Comparison of ENCODE assay signal across 12 mouse cellular contexts in genomic region chr15:101144779-101145178, GRCm38 (mm10). TPM values are rescaled to one million over a fixed set of nuclear protein-coding genes. Genes with fewer than 3 reads are reported as not detected.
DNase-seq lines count a peak whose midpoint lies in the region; ATAC-seq and TF ChIP-seq lines count a peak whose summit lies in the region.
"Had no signal": no experiment of that assay in that cellular context is flagged by ENCODE, and none has a peak within 500 bp of the region (broad histone marks: within the 10 kb centered on the region; RNA-seq: fewer than 3 reads in every experiment).

No protein-coding gene starts in this region.

- H3K4me2 ChIP-seq in CH12.LX (ENCODE audit: insufficient read depth, low read depth, poor library complexity, severe bottlenecking): peak overlapping the region; percentile 42
- peak overlapping the region; percentile 30 for H3K4me2 ChIP-seq in liver, embryonic 14.5 days (ENCODE audit: low read depth)
- no peak overlapping the region for H3K4me2 ChIP-seq in midbrain, embryonic 13.5 days (replicated peaks)

- TF ChIP-seq CTCF in CH12.LX (conservative IDR thresholded peaks at IDR 0.05 in 1 of 2, IDR thresholded peaks at IDR 0.05 in 1 of 2; ENCODE audit: low read depth in 2 of 2, low read length in 2 of 2): no peak
- no peak for TF ChIP-seq CTCF in kidney, adult 2 months (conservative IDR thresholded peaks at IDR 0.05; ENCODE audit: insufficient read depth, insufficient read length, low read depth, low read length)
- TF ChIP-seq CTCF in liver, embryonic 14.5 days (IDR thresholded peaks at IDR 0.05; ENCODE audit: low read depth): no peak

- DNase-seq in heart, adult 11 months: peak; percentile 94
- no peak for DNase-seq in heart, postnatal 14 days
- DNase-seq in CH12.LX (ENCODE audit: extremely low read depth): peak; percentile 41
- peak; percentile 90 for DNase-seq in kidney, adult 2 months
- no peak for DNase-seq in liver, embryonic 14.5 days (ENCODE audit: low read depth in 3 of 3, low spot score in 3 of 3)
- no peak for DNase-seq in adrenal gland, postnatal 14 days
- no peak for DNase-seq in cerebellum, postnatal 25 days

- peaks cover 31 to 85% of the 10 kb centered on the region in 2 experiments for H3K4me1 ChIP-seq in CH12.LX (ENCODE audit: control insufficient read depth in 1 of 2, insufficient read depth in 2 of 2)
- peaks cover 33% of the 10 kb centered on the region for H3K4me1 ChIP-seq in kidney, adult 2 months (ENCODE audit: control insufficient read depth, insufficient read depth, low read length)
- H3K4me1 ChIP-seq in liver, embryonic 14.5 days (replicated peaks; ENCODE audit: control insufficient read depth in 2 of 2, insufficient read depth in 2 of 2, low read length in 1 of 2): peaks cover 12 to 33% of the 10 kb centered on the region in 2 experiments
- peaks cover 44% of the 10 kb centered on the region for H3K4me1 ChIP-seq in midbrain, embryonic 13.5 days (replicated peaks)

- dilution Hi-C loops in CH12.LX (cut with MboI; ENCODE audit: extremely low pct_ligation_motif_present, extremely low pct_unique_long_range_greater_than_20kb, low sequenced_read_pairs): no loop called here

- H3K9me3 ChIP-seq in CH12.LX (replicated peaks; ENCODE audit: low read length): no peaks in the 10 kb centered on the region
- no peaks in the 10 kb centered on the region for H3K9me3 ChIP-seq in liver, embryonic 14.5 days (ENCODE audit: control insufficient read depth, low read length)
- H3K9me3 ChIP-seq in midbrain, embryonic 13.5 days: no peaks in the 10 kb centered on the region
- H3K9me3 ChIP-seq: forebrain, embryonic 13.5 days had no signal

- TF ChIP-seq RAD21 in CH12.LX (IDR thresholded peaks at IDR 0.05; ENCODE audit: low read depth, low read length): no peak

- no peak; the same call in 1 of the 2 replicates for TF ChIP-seq POLR2A in CH12.LX (IDR thresholded peaks at IDR 0.05; ENCODE audit: low read depth, low read length)
- no peak for TF ChIP-seq POLR2A in kidney, adult 2 months (IDR thresholded peaks at IDR 0.05; ENCODE audit: low read depth, low read length)

- H3K27ac ChIP-seq in CH12.LX (ENCODE audit: insufficient read depth, low read depth): peak overlapping the region; percentile 17; the same call in 1 of the 2 replicates
- H3K27ac ChIP-seq in kidney, adult 2 months (ENCODE audit: insufficient read depth, low read depth, low read length): peak overlapping the region; percentile 95
- no peak overlapping the region for H3K27ac ChIP-seq in liver, embryonic 14.5 days
- no peak overlapping the region for H3K27ac ChIP-seq in midbrain, embryonic 13.5 days
- H3K27ac ChIP-seq: forebrain, embryonic 13.5 days had no signal

- peak overlapping the region; percentile 51 to 67 (median 56) for H3K4me3 ChIP-seq in CH12.LX (replicated peaks in 1 of 3; ENCODE audit: low read depth in 2 of 3, low read length in 2 of 3, poor library complexity in 1 of 3)
- peak overlapping the region; percentile 14; the same call in 1 of the 2 replicates for H3K4me3 ChIP-seq in kidney, adult 2 months (ENCODE audit: insufficient read depth, low read depth, low read length)
- no peak overlapping the region for H3K4me3 ChIP-seq in liver, embryonic 14.5 days (ENCODE audit: insufficient read depth in 1 of 2, low read depth in 2 of 2, low read length in 2 of 2)
- no peak overlapping the region for H3K4me3 ChIP-seq in midbrain, embryonic 13.5 days (replicated peaks)
- H3K4me3 ChIP-seq: myocyte had no signal

- intact Hi-C loops in heart, postnatal 14 days (cut with DNase I): loop anchor here (2.0 kb wide), 1 partner anchor 16 kb away; the partner anchor contains the start of gene Acvrl1

- in situ Hi-C loops in CH12.LX (cut with MboI; ENCODE audit: low pct_ligation_motif_present, low pct_unique_long_range_greater_than_20kb, low sequenced_read_pairs): loop anchor here (5.0 kb wide), 1 partner anchor 43 kb away; no protein-coding TSS in a partner anchor

- 0 out of 2 replicates have a peak, but pooled peaks have one; percentile 33 for TF ChIP-seq EP300 in CH12.LX (IDR thresholded peaks at IDR 0.05; ENCODE audit: low read length)
- no peak for TF ChIP-seq EP300 in liver, embryonic 14.5 days (IDR thresholded peaks at IDR 0.05; ENCODE audit: low read depth)

- no peaks in the 10 kb centered on the region for H3K27me3 ChIP-seq in CH12.LX (replicated peaks)
- H3K27me3 ChIP-seq in kidney, adult 2 months (replicated peaks; ENCODE audit: control insufficient read depth, insufficient read depth, low read length): no peaks in the 10 kb centered on the region
- H3K27me3 ChIP-seq in liver, embryonic 14.5 days (ENCODE audit: control insufficient read depth, insufficient read depth, low read length): no peaks in the 10 kb centered on the region; the same call in 1 of the 2 replicates
- peaks cover 6% of the 10 kb centered on the region; the same call in 1 of the 2 replicates for H3K27me3 ChIP-seq in midbrain, embryonic 13.5 days

- WGBS in kidney, adult 2 months: 31% methylated on average over 8 of the region's 8 CpGs
- 52% methylated on average over 8 of the region's 8 CpGs for WGBS in liver, embryonic 14.5 days (ENCODE audit: insufficient replicate concordance)
- WGBS in midbrain, embryonic 13.5 days: 92% methylated on average over 8 of the region's 8 CpGs

- H3K36me3 ChIP-seq in CH12.LX (replicated peaks in 1 of 2; ENCODE audit: control insufficient read depth in 1 of 2, insufficient read depth in 1 of 2, low read length in 1 of 2): peaks cover 0 to 20% of the 10 kb centered on the region in 2 experiments
- no peaks in the 10 kb centered on the region for H3K36me3 ChIP-seq in kidney, adult 2 months (ENCODE audit: control insufficient read depth, insufficient read depth, low read length)
- no peaks in the 10 kb centered on the region for H3K36me3 ChIP-seq in liver, embryonic 14.5 days (replicated peaks; ENCODE audit: control insufficient read depth, insufficient read depth, low read depth)
- H3K36me3 ChIP-seq in midbrain, embryonic 13.5 days: no peaks in the 10 kb centered on the region

- no peak for ATAC-seq in liver, embryonic 14.5 days (ENCODE audit: insufficient read depth)
- ATAC-seq in midbrain, embryonic 13.5 days: no peak

- peak overlapping the region; percentile 51 for H3K9ac ChIP-seq in CH12.LX (ENCODE audit: insufficient read depth, low read depth)
- H3K9ac ChIP-seq in liver, embryonic 14.5 days (replicated peaks): no peak overlapping the region; the same call in 1 of the 2 replicates
- H3K9ac ChIP-seq in midbrain, embryonic 13.5 days (replicated peaks): no peak overlapping the region

- H3K79me2 ChIP-seq in CH12.LX (replicated peaks; ENCODE audit: control insufficient read depth, extremely low read depth, insufficient read depth, poor library complexity, severe bottlenecking): no peaks in the 10 kb centered on the region

TF ChIP-seq in CH12.LX, 34 proteins besides CTCF, POLR2A, EP300 and RAD21 (continues in another document):
- TF ChIP-seq BHLHE40 (IDR thresholded peaks at IDR 0.05; ENCODE audit: low read depth, low read length) (no peak), MAFK (IDR thresholded peaks at IDR 0.05; ENCODE audit: insufficient replicate concordance, low read length) (no peak), ELF1 (IDR thresholded peaks at IDR 0.05; ENCODE audit: low read depth, low read length) (peak; percentile 74), UBTF (IDR thresholded peaks at IDR 0.05; ENCODE audit: low read depth, low read length) (peak; percentile 61; the same call in 1 of the 2 replicates), ZKSCAN1 (IDR thresholded peaks at IDR 0.05; ENCODE audit: borderline replicate concordance, low read depth, low read length) (no peak), USF1 (IDR thresholded peaks at IDR 0.05; ENCODE audit: low read depth, low read length) (no peak), MEF2A (IDR thresholded peaks at IDR 0.05; ENCODE audit: borderline replicate concordance, low read depth, low read length) (peak; percentile 35; the same call in 1 of the 2 replicates), ZMIZ1 (IDR thresholded peaks at IDR 0.05; ENCODE audit: low read depth, low read length) (no peak), PAX5 (IDR thresholded peaks at IDR 0.05; ENCODE audit: low read length) (no peak), ZNF384 (IDR thresholded peaks at IDR 0.05; ENCODE audit: low read depth, low read length) (no peak), IRF4 (IDR thresholded peaks at IDR 0.05; ENCODE audit: low read depth, low read length) (peak; percentile 70), MAX (IDR thresholded peaks at IDR 0.05; ENCODE audit: low read length) (no peak), USF2 (conservative IDR thresholded peaks at IDR 0.05; ENCODE audit: low read depth, low read length) (no peak)

RNA-seq across cellular contexts. Expression of gene Acvrl1, which starts 16.5 kb away (rescaled TPM):
- 10 to 100 TPM; 28.5 to 31.5 TPM for total RNA-seq in heart, postnatal 14 days (2021)
- total RNA-seq in CH12.LX (2012; rRNA removed) (2.8 and 5.2 TPM in 2 replicates), CH12.LX (2014; rRNA removed) (4.0 and 6.3 TPM in 2 replicates)
- 9.5 and 10.3 TPM in 2 replicates for polyA plus RNA-seq in CH12.LX (2012; ENCODE audit: insufficient read length, low read depth)
- polyA plus RNA-seq in kidney, adult 2 months (2012; rRNA removed): 33.4 and 34.1 TPM in 2 replicates
- 1.1 TPM in 2 replicates for polyA plus RNA-seq in liver, embryonic 14.5 days (2012; rRNA removed)
- polyA plus RNA-seq in liver, embryonic 14.5 days (2014; fragmentation: Nextera tagmentation; extraction: Ambion mirVana): 0.71 and 1.3 TPM in 2 replicates
- polyA plus RNA-seq in midbrain, embryonic 13.5 days (2015; fragmentation: Nextera tagmentation; extraction: Ambion mirVana): 5.3 and 5.5 TPM in 2 replicates
- total RNA-seq in adrenal gland, postnatal 14 days (2021): 16.7 and 20.7 TPM in 2 replicates

RNA-seq across cellular contexts. Expression of gene Acvr1b, which starts 29.1 kb away (rescaled TPM):
- total RNA-seq in heart, postnatal 14 days (2021): 10 to 100 TPM; 14.5 to 14.7 TPM
- total RNA-seq in CH12.LX (2012; rRNA removed) (3.3 and 4.8 TPM in 2 replicates), CH12.LX (2014; rRNA removed) (2.6 and 2.9 TPM in 2 replicates)
- polyA plus RNA-seq in CH12.LX (2012; ENCODE audit: insufficient read length, low read depth): 2.7 TPM in 2 replicates
- polyA plus RNA-seq in kidney, adult 2 months (2012; rRNA removed): 37.0 and 37.2 TPM in 2 replicates
- polyA plus RNA-seq in liver, embryonic 14.5 days (2012; rRNA removed): 3.2 and 3.4 TPM in 2 replicates
- polyA plus RNA-seq in liver, embryonic 14.5 days (2014; fragmentation: Nextera tagmentation; extraction: Ambion mirVana): 1.3 and 2.0 TPM in 2 replicates
- 18.2 and 19.2 TPM in 2 replicates for polyA plus RNA-seq in midbrain, embryonic 13.5 days (2015; fragmentation: Nextera tagmentation; extraction: Ambion mirVana)
- 9.0 and 11.2 TPM in 2 replicates for total RNA-seq in adrenal gland, postnatal 14 days (2021)

RNA-seq across cellular contexts. Expression of gene Ankrd33, which starts 29.2 kb away (rescaled TPM):
- not detected for total RNA-seq in heart, postnatal 14 days (2021)
- total RNA-seq in CH12.LX (2012; rRNA removed) (not detected in 2 replicates), CH12.LX (2014; rRNA removed) (not detected in 2 replicates)
- polyA plus RNA-seq in CH12.LX (2012; ENCODE audit: insufficient read length, low read depth): not detected in 2 replicates
- polyA plus RNA-seq in kidney, adult 2 months (2012; rRNA removed): not detected in 2 replicates
- not detected in 2 replicates for polyA plus RNA-seq in liver, embryonic 14.5 days (2012; rRNA removed)
- polyA plus RNA-seq in liver, embryonic 14.5 days (2014; fragmentation: Nextera tagmentation; extraction: Ambion mirVana): not detected in 2 replicates
- not detected in 2 replicates for polyA plus RNA-seq in midbrain, embryonic 13.5 days (2015; fragmentation: Nextera tagmentation; extraction: Ambion mirVana)
- not detected in 2 replicates for total RNA-seq in adrenal gland, postnatal 14 days (2021)
- total RNA-seq: left cerebral cortex, postnatal 4 days had no signal
- polyA plus RNA-seq: forebrain, embryonic 13.5 days; hindbrain, embryonic 11.5 days; myocyte had no signal

Comparison
In these comparisons a context has a peak if more than half of its experiments do, and no peak if none do; other contexts are left out.
1. DNase-seq: peak in heart, adult 11 months (single experiment), CH12.LX (single experiment) and kidney, adult 2 months (single experiment); none in heart, postnatal 14 days (0 of 2), liver, embryonic 14.5 days (0 of 3), adrenal gland, postnatal 14 days (single experiment) and cerebellum, postnatal 25 days (0 of 2).
2. H3K27ac ChIP-seq: peak in CH12.LX (single experiment) and kidney, adult 2 months (single experiment); none in liver, embryonic 14.5 days (single experiment) and midbrain, embryonic 13.5 days (single experiment).
3. H3K4me3 ChIP-seq: peak in CH12.LX (3 of 3) and kidney, adult 2 months (single experiment); none in liver, embryonic 14.5 days (0 of 2) and midbrain, embryonic 13.5 days (single experiment).